Mouse (Mus musculus) cerebellum, adult 9-10 months (tissue): ENCODE data around the gene Thsd1.

Experiments used
- DNase-seq: peaks from one replicate; pipeline ENCODE4 v3.0.0; 2022

Gene Thsd1

DNA sequence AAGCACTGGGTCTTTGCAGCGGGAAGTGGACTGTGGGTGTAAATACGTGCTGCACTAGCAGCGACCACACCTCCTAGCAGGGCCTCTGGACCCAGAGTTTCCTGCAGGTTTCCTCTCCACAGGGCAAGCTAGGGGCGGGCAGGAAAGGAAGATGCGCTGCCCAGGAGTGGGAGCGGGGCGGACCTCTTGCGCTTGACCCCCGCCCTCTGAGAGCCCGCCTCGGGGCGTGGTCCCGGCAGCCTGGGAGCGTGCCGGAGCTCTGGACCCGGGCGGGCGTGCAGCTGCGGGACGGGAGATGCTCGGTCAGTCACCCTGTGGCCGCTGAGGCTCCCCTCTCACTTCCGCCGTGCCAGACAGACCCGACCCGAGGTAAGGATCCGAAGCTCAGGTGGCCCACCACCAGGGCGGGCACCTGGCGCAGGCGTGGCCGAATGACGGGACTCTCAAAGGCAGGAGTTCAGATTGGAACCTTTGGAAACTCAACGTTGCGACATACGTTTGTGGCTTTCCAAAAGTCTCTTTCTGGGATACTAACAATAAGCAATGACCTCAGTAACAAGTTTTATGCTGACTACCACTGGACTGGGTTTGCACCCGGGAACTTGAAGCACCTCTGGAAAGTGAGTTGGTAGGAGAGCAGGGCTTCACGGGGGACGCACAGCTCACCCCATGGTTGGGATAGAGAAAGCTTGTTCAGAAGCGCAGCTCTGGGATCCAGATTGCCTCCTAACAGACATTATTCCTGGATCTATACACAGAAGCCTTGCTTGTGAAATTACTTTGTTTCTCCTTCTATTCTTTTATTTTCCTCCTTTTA, at the start of gene Thsd1:
TSS of gene Thsd1 (plus strand) at position 253 of the 817 bp plus-strand sequence.
- DNase-seq = no peak

DNA sequence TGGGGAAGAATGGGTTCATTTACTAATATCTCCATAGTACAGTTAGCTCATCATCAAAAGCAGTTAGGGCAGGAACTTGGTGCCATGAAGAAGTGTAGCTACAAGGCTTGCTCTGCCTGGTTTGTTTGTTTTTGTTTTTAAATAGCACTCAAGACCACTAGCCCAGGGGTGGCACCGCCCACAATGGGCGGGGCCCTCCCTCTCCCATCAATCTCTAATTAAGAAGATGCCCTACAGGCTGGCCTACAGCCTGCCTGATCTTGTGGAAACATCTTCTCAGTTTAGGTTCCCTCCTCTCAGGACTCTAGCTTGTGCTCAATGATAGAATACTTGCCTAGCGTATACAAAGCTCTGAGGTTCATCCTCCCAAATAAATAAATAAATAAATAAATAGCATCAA, 42.2 kb upstream of the Thsd1 start:
- DNase-seq = no peak

DNA sequence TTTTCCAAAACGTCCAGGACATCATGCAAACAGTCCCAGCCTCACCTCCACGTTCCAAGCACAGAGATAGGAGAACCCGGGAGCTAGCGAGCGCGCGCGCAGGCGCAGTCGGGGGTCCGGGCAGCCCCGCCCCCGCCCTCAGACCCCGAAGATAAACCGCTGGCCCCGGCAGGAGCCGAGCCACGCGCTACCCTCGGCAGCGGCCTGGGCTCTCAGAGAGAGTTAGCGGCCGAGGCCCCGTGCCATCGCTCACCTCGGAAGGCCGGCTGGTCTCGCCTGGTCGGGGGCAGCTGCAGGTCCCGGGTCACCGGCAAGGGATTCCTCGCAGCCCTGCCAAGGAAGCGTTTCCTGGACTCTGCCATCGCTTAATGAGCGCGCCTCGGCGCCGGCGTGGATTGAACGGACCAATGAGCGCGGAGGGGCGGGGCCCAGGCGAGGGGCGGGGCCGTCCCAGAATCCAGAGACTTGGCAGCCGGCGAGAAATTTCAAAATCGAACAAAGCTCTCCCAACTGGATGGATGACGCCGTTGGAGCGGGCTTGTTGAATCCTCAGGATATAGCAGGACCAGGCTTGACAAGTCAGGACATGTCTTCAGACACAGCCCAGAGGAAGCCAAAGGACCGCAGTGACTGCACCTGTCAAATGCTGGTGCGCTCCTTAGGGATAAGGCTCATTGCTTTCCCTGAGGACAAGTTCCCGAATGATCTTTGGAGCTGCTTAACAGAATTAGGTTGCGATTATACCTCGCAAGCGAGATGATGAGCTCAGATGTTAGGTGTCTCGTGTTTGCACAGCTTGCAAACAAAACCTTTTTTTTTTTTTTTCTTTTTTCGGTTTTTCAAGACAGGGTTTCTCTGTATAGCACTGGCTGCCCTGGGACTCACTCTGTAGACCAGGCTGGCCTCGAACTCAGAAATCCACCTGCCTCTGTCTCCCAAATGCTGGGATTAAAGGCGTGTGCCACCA, 41.4 kb upstream of the Thsd1 start, which contains the start of gene Ckap2:
TSS of gene Ckap2 (minus strand) at position 389 of the 967 bp plus-strand sequence.
- peak; percentile 80 for DNase-seq

DNA sequence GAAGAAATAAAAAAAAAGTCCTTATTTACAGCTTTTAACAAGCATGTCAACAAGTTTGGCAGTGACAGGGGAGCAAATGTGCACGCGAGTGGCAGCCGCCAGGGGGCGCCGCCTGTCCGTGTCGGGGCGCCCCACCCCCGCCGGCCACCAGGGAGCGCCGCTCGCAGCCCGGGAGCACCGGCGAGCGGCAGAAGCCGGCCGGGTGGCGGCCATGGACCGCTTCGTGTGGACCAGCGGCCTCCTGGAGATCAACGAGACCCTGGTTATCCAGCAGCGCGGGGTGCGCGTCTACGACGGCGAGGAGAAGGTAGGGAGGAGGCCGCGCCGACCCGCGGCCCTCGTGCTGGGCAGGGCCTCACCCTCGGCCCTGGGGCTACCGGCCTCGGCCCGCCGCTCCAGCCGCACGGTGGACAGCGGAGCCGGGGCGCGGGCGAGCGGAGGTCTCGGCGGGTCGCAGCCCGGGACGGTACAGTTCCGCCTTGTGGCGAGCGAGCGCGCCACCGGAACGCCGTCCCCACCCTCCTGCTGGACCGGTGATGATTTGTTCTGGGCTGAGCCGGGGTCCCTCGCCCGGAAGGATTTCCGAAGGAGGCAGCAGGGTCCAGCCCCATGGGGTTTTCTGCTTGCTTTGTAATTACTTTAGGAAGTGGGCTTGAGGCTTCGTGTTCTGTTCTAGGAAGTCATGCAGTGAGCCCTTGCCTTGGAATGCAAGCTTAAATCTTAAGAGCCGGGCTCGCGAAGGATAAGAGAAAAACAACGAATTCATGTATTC, 34.3 kb upstream of the Thsd1 start, which contains the start of gene Vps36:
TSS of gene Vps36 (plus strand) at position 150 of the 772 bp plus-strand sequence.
- peak; percentile 90 for DNase-seq

DNA sequence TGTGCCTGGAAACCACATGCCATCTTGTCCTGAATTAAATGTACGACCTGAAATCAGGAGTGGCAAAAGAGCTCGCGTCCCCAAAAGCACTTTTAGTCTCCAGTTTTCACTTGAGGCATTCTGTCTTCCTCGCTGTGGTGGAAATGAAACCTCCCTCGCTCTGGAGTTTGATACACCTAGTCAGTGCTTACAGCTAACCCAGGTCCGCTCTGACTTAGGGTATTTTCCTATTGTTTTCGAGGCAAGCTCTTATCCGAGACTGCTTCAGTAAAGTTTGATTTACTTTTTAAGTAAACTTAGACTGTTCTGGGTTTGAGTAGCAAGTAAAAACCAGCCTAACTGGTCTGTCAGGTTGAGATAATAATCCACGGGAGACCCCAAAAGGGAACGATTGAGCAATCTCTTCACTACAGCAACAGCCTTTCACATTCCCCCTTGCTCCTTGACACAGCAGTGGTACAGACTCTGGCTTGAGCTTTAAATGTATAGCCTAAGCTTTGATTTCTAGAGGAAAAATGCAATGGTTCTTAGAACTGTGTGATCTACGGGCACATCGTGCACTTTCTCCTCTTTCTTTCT, 33.6 kb upstream of the Thsd1 start:
- DNase-seq = no peak

DNA sequence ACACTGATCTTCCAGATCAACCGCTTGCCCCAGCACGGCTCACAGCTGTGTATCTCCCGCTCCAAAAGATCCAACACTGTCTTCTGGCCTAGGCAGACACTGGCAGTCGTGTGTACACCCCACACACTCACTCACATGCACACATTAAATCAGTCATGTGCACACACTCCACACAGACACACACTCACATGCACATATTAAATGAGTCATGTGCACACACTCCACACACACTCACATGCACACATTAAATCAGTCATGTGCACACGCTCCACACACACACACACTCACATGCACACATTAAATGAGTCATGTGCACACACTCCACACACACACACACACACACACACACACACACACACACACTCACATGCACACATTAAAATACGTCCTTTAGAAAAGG, 29.2 kb upstream of the Thsd1 start:
- no peak for DNase-seq

DNA sequence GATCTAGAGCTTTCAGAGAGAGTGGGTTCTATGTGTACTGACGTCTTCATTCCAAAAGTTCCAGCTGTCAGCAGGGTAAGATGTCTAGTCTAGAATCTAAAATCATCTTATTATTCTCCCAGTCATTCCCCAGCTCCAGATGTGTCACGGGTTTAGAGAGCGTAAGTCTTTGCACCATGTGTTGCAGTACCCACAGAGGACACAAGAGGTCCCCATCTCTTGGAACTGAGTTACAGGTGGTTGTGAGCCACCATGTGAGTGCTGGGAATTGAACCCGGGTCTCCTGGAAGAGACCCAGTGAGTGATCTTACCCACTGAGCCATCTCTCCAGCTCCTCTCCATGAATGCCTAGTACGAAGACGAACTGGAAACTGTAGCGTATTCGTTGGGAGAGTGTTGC, 27.6 kb upstream of the Thsd1 start:
- no peak for DNase-seq

DNA sequence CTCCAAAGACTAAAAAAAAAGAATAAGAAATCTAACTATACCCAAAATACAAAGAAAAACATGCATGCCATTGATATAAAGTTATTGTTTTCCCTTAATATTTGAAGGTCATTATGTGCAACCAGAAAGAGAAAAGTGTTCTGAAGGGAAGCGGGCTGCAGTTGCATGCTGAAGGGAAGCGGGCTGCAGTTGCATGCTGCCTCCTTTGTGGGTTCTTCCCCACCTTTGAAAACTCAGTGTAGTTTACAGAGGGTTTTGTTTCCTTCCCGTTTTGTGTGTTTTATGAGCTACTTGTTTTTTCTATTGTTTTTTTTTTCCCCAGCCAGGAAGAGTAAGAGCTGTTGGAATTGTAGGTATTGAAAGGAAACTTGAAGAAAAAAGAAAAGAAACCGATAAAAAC, 19.6 kb upstream of the Thsd1 start:
- DNase-seq = no peak

DNA sequence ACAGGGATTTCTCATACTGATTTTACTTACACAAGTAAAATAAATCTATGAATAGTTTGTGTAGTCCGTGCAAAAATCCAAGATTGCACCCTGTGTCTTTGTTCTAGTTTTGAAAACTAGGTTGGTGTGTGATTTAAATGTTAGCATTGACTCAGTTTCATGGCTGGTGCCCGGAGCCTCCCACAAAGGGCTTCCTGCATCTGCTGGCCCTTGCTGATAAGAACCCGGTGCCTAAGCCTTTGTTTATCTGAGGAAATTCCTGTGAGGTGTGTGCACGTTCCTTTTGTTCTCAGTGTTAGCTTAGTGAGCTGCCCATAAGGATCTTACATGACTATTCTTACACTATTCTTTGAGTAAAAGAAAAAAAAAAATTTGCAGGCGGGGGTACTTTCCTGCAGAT, 18.1 kb upstream of the Thsd1 start:
- DNase-seq = no peak

DNA sequence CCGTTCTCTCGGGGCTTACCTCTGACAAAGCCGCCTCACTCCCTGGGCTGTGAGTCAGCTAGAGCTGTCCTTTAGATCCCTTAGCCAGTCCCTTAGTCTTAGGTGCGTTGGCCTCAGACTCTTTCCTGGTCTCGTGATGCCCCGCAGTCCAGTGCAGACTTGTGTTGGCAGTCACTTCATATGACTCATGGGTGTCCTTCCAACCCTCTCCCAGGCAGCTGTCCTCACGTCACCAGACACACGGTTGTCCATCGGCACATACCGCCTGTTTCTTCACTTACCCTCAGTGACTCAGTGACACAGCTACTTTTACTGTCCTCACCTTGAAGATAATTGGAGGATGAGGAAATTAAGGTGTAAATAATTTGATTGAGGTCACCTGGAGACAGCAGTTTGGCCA, 12.3 kb upstream of the Thsd1 start:
- DNase-seq = no peak

DNA sequence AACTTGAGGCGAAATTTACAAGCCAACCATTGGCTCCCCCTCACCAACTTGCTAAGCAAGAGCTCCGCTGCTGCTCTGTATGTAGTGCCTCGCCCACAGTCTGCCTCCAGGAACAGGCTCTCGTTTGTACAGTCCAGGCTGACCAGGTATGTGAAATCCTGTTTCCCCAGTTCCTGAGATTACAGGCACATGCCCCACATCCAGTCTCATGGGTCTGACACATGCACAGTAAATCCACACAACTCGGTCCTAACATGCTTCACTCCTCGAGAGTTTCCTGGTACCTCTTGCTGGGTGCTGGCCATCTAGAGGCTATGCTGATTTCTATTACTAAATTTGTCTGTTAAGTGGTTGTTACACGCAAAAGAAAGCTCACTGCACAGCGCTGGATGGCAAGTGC, 752 bp upstream of the Thsd1 start:
- DNase-seq = no peak

DNA sequence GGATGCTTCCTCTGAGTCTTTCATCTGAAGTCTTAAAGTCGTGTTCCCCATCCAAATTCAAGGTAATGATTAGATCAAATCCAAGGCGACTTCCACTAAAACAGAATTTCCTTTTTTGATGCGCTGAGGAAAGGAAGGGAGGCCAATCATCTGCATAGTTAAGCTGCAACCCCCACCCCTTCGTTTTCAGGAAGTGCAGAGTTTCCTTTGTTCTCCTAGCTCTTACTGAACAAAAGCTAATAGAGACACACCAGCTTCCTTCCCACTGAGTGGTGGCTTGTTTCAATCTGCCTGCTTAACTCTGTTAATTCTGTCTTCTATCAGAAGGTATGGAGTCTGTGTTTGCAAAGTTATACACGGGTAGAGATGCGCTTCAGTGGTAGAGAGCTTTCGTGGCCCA, 1.5 kb downstream of the Thsd1 start:
- no peak for DNase-seq

DNA sequence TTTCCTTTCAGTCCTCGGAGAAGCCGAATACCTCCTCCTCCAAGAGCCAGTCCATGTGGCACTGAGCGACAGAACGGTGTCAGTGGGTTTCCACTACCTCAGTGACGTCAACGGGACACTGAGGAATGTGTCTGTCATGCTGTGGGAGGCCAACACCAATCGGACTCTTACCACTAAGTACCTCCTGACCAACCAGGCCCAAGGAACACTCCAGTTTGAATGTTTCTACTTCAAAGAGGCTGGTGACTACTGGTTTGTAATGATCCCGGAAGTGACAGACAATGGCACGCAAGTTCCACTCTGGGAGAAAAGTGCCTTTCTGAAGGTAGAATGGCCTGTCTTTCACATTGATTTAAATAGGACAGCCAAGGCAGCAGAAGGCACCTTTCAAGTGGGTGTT, 15.9 kb downstream of the Thsd1 start:
- no peak for DNase-seq

DNA sequence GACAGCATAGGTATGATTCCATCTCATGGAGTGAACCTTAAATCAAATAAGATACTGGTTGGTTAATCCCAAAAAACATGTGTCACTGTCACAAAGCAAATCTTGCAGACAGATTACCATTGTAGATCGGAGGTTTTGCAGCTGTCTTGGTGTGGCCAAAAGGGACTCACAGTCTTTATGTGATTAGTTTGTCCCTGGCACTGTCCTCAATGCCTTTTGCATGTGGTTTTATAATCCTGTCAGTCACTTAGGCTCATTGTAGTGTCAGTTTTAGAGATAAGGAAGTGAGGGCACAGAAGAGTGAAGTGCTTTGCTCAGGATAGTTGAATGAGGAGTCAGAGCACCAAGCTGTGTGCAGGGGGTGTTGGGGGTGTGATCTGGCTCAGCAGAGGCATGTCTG, 18.6 kb downstream of the Thsd1 start:
- DNase-seq = no peak

DNA sequence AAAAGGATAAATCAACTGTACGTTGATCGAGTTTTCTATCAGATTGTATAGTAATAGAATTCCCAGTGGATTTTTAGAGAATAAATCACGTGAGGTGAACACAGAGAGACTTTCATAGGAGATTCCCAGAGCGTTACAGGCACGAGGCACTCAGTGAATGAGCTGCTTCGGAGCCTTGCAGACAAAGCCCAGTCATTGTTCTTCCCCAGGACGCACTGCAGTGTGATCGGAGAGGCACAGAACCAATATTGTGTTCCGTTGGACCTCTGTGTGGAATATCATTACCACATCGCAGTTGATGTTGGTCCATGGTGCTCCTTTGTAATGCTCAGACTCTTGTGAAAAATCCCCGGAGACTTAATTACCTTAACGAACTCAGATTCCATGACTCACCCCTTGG, 20.8 kb downstream of the Thsd1 start:
- peak; percentile 3 for DNase-seq

DNA sequence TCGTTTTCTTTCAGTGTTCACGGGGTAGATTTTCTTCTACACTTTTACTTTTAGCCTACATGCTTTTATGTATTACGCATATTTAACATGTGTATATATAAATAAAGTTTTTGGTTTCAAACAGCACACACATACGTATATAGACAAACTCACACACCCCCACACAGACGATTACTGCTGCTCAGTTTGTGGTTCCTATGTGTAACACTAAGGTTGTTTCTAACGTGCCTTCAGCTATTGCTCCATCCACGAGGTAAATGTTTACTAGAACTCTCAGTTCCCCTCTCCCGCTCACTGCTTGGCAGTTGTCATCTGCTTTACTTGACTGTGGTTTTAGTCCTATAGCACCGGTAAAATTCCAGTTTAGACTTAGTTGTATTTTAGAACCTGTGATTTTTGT, 22.0 kb downstream of the Thsd1 start:
- no peak for DNase-seq

DNA sequence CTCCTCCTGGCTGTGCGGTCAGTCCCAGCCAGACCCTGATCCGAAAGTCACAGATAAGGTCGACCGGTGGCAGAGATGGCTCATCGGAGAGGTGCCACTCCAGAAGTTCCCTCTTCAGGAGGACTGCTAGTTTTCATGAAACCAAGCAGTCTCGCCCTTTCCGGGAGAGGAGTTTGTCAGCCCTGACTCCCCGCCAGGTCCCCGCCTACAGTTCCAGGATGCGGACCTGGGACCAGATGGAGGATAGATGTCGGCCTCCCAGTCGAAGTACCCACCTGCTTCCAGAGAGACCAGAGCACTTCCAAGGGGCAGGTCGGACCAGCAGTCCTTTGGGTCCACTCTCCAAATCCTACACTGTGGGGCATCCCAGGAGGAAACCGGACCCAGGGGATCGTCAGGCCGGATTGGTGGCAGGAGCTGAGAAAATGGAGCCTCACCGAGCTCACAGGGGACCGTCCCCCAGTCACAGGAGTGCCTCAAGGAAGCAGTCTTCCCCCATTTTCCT, 31.9 kb downstream of the Thsd1 start:
- no peak for DNase-seq

DNA sequence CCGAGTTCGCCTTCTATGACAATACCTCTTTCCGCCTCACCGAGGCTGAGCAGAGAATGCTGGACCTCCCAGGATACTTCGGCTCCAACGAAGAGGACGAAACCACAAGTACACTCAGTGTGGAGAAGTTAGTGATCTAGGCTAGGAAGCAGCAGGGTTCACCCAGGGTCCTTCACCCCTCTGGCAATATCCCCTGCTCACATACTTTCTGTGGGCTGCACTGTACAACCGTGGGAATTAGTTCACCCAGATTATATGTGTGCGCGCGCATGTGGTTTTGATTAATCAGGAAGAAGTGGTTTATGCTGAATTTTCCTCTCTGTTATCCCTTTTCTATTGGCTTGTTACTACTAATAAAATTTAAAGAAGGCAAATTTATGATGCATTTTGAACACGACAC, 32.4 kb downstream of the Thsd1 start:
- no peak for DNase-seq

DNA sequence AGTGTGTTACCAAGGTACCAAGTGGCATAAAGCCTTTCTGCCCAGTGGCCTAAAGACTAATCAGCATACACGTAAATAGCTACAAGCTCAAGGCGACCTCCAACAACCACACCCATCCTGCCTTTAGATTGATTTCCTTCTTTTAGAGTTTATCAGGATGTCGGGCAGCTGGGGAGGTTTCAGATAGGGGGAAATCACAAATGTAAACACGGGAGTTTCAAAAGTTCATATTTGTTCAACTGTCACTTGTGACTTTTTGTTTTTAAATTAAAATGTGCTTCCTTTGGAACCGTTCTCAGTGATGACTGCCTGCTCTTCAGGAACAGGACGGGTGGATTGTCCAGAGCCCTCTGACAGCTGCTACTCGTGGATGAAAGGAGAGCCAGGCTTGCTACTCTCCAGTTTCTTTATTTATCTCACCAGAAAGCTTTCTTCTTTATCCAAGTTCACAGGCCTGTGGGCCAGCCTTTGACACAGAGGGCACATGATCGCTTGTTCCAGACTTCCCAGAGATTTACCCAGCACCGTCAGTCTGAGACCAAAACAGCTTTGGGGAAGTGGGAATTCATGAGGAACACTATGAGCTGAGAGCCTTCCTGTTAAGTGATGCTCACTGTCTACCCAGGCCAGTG, 33.1 kb downstream of the Thsd1 start:
- DNase-seq = no peak

DNA sequence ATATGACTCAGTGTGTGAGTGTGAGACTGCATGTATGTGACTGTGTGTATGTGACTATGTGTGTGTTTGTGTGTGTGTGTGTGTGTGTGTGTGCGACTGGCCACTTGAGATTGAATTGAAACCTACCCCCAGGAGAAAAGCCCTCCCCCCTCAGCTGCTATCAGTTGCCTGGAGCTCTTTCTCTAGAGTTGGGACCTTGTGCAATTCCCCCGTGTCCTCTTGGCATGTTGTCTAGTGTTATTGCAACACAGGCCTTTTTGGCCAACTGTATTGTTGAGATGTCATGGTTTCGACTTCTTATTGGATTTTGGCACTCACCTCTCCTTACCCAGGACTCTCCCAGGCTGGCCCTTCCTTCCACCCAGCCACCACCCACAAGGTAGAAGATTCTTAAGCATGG, 35.2 kb downstream of the Thsd1 start:
- no peak for DNase-seq

DNA sequence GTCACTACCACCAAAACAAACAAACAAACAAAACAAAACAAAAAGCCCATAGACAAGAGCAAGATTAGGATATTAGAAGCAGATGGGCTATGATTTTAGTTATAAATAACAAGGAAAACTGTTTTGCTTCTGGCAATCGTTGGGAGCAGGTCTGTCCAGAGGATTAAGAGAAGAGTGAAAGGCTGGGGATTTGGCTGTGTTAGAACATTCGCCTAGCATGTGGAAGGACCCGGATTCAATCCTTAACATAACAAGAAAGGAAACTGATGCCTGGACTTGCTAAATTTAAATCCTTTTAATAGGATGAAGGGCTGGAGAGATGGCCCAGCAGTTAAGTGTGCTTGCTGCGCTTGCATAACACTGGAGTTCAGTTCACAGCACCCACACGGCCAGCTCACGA, 37.2 kb downstream of the Thsd1 start:
- DNase-seq = no peak

DNA sequence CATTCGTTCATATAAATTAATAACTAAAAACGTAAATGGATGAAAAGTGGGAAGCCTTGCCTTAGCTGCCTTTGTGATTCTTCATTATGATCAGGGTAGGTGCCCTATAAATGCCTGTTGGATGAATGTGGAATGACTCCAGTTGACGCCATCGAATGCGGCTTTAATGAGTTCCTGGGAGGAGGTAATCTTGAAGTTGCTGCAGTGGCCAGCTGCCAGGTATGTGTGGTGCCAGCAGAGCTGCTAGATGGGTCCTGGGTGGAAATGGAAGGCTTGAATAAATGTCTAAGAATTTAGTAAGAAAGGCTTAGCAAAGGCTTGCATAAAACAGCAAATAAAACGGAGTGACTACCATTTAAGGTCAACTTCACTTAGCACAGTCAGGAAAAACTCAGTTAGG, 37.7 kb downstream of the Thsd1 start:
- no peak for DNase-seq
